Mouse (Mus musculus) embryonic stem cell, embryonic (primary cell): ENCODE data around the gene Nr4a1.

Experiments
- CTCF ChIA-PET, 4 experiments: fragments of 300-600 bp in 2 of 4; fragments of 350-600 bp in 2 of 4; sonication (Branson Sonifier 250); formaldehyde crosslinking; loops; one replicate each; lab custom pipeline; 2022; ENCODE audit warnings: inconsistent platforms in 2 of 4; lab: Charles Lee
- POLR2A ChIA-PET, 4 experiments: fragments of 300-600 bp in 2 of 4; fragments of 350-600 bp in 2 of 4; sonication (Branson Sonifier 250); formaldehyde crosslinking; loops; one replicate each; lab custom pipeline; 2022; ENCODE audit warnings: antibody characterized with exemption in 4 of 4, inconsistent platforms in 1 of 4; lab: Charles Lee

Gene Nr4a1

GRCm38 (mm10) chr15:101300128-101300527 is 46.1 kb downstream of the Nr4a1 start:
- CTCF ChIA-PET: interaction anchor here in 3 of 4 experiments (0.7 to 3.0 kb wide), 4 partner anchors 16 to 61 kb away, joined by 3 to 13 read pairs (median 7); no protein-coding TSS in a partner anchor

GRCm38 (mm10) chr15:101302201-101302600 is 48.1 kb downstream of the Nr4a1 start:
- POLR2A ChIA-PET: no interaction called here

More at GRCm38 (mm10) chr15:101300128-101300527, 46.1 kb downstream of the Nr4a1 start:
- POLR2A ChIA-PET: interaction anchor here in 1 of 4 experiments (1.0 kb wide), 1 partner anchor 10 kb away, joined by 3 read pairs; no protein-coding TSS in a partner anchor

GRCm38 (mm10) chr15:101303830-101304229 is 49.8 kb downstream of the Nr4a1 start:
- CTCF ChIA-PET: no interaction called here
- POLR2A ChIA-PET: interaction anchor here in 3 of 4 experiments (0.6 to 1.4 kb wide), 5 partner anchors 10 to 1731 kb away, joined by 3 to 7 read pairs (median 3); partner anchors contain the start of genes 6030408B16Rik (in 1 of the 3) and Atg101 (in 1 of the 3)

More at GRCm38 (mm10) chr15:101302201-101302600, 48.1 kb downstream of the Nr4a1 start:
- CTCF ChIA-PET: no interaction called here

- CTCF ChIA-PET: interaction anchor here in 1 of 4 experiments (1.0 to 2.1 kb wide), 2 partner anchors 9 to 66 kb away, joined by 4 to 5 read pairs; no protein-coding TSS in a partner anchor
- POLR2A ChIA-PET: interaction anchor here in 1 of 4 experiments (0.6 kb wide), 1 partner anchor 751 kb away, joined by 3 read pairs; no protein-coding TSS in a partner anchor
Observed at GRCm38 (mm10) chr15:101306459-101306858, 52.4 kb downstream of the Nr4a1 start.

GRCm38 (mm10) chr15:101308440-101309348 is 54.6 kb downstream of the Nr4a1 start:
- ChIA-PET CTCF (interaction anchor here in 2 of 4 experiments (0.5 to 1.4 kb wide), 3 partner anchors 68 to 680 kb away, joined by 3 to 4 read pairs (median 3); no protein-coding TSS in a partner anchor), POLR2A (no interaction called here)

- ChIA-PET POLR2A (interaction anchor here in 1 of 4 experiments (1.7 kb wide), 1 partner anchor 26 kb away, joined by 4 read pairs; no protein-coding TSS in a partner anchor), CTCF (interaction anchor here in 3 of 4 experiments (0.5 to 3.4 kb wide), 4 partner anchors 69 to 679 kb away, joined by 3 to 17 read pairs (median 4); no protein-coding TSS in a partner anchor)
Observed at GRCm38 (mm10) chr15:101309493-101309892, 55.4 kb downstream of the Nr4a1 start.

- ChIA-PET CTCF (interaction anchor here (0.6 to 3.4 kb wide), 18 partner anchors 16 to 696 kb away, joined by 3 to 17 read pairs (median 4); partner anchors contain the start of genes Dazap2 (in 1 of the 4) and Grasp (in 1 of the 4)), POLR2A (interaction anchor here (0.6 to 1.9 kb wide), 23 partner anchors 11 to 762 kb away, joined by 3 to 12 read pairs (median 4); partner anchors contain the start of gene Eif4b (in 1 of the 4))
Observed at GRCm38 (mm10) chr15:101311087-101311770, 57.2 kb downstream of the Nr4a1 start.

GRCm38 (mm10) chr15:101312006-101312405 is 57.9 kb downstream of the Nr4a1 start:
- ChIA-PET POLR2A (interaction anchor here in 3 of 4 experiments (0.6 to 1.9 kb wide), 5 partner anchors 17 to 139 kb away, joined by 3 to 5 read pairs (median 3); no protein-coding TSS in a partner anchor), CTCF (interaction anchor here (0.5 to 3.4 kb wide), 13 partner anchors 15 to 532 kb away, joined by 3 to 17 read pairs (median 5); partner anchors contain the start of gene Grasp (in 1 of the 4))

- ChIA-PET POLR2A (interaction anchor here in 3 of 4 experiments (0.6 to 3.2 kb wide), 27 partner anchors 8 to 1611 kb away, joined by 3 to 16 read pairs (median 3); partner anchors contain the start of gene Grasp (in 1 of the 3)), CTCF (interaction anchor here (0.6 to 8.0 kb wide), 63 partner anchors 8 to 841 kb away, joined by 3 to 140 read pairs (median 6); partner anchors contain the start of genes 6030408B16Rik (in 1 of the 4), Atg101 (in 1 of the 4) and Spryd3 (in 1 of the 4))
Observed at GRCm38 (mm10) chr15:101315378-101315777, 61.3 kb downstream of the Nr4a1 start.

GRCm38 (mm10) chr15:101315832-101316231 is 61.8 kb downstream of the Nr4a1 start:
- CTCF ChIA-PET: interaction anchor here (0.5 to 8.0 kb wide), 109 partner anchors 8 to 1060 kb away, joined by 3 to 140 read pairs (median 4); partner anchors contain the start of genes 6030408B16Rik (in 1 of the 4), Acvr1b (in 1 of the 4), Ankrd33 (in 1 of the 4) and Atg101 (in 1 of the 4)
- POLR2A ChIA-PET: interaction anchor here in 3 of 4 experiments (0.6 to 3.2 kb wide), 42 partner anchors 8 to 917 kb away, joined by 3 to 16 read pairs (median 4); partner anchors contain the start of genes Atg101 (in 1 of the 3), Dazap2 (in 1 of the 3), Eif4b (in 1 of the 3) and Grasp (in 1 of the 3)

- POLR2A ChIA-PET: interaction anchor here in 3 of 4 experiments (0.6 to 3.2 kb wide), 42 partner anchors 9 to 917 kb away, joined by 3 to 16 read pairs (median 3); partner anchors contain the start of genes Atg101 (in 1 of the 3), Dazap2 (in 1 of the 3), Eif4b (in 1 of the 3) and Grasp (in 1 of the 3)
- CTCF ChIA-PET: interaction anchor here (0.5 to 8.0 kb wide), 109 partner anchors 9 to 1059 kb away, joined by 3 to 140 read pairs (median 4); partner anchors contain the start of genes 6030408B16Rik (in 1 of the 4), Acvr1b (in 1 of the 4), Ankrd33 (in 1 of the 4) and Atg101 (in 1 of the 4)
Observed at GRCm38 (mm10) chr15:101316279-101316912, 62.3 kb downstream of the Nr4a1 start.

GRCm38 (mm10) chr15:101316913-101317813 is 63.1 kb downstream of the Nr4a1 start:
- CTCF ChIA-PET: interaction anchor here (0.7 to 8.0 kb wide), 38 partner anchors 9 to 843 kb away, joined by 3 to 140 read pairs (median 6); partner anchors contain the start of genes 6030408B16Rik (in 1 of the 4), Acvrl1 (in 1 of the 4), Ankrd33 (in 1 of the 4) and Atg101 (in 1 of the 4)
- POLR2A ChIA-PET: interaction anchor here in 2 of 4 experiments (0.8 to 3.2 kb wide), 14 partner anchors 8 to 792 kb away, joined by 3 to 16 read pairs (median 6); partner anchors contain the start of gene Grasp (in 1 of the 2)

- POLR2A ChIA-PET: interaction anchor here in 2 of 4 experiments (1.2 to 2.0 kb wide), 3 partner anchors 50 to 77 kb away, joined by 3 to 7 read pairs (median 3); no protein-coding TSS in a partner anchor
- CTCF ChIA-PET: interaction anchor here in 3 of 4 experiments (0.9 to 8.0 kb wide), 10 partner anchors 8 to 666 kb away, joined by 3 to 140 read pairs (median 17); partner anchors contain the start of genes Acvrl1 (in 1 of the 3) and Atg101 (in 1 of the 3)
Observed at GRCm38 (mm10) chr15:101317814-101318500, 63.9 kb downstream of the Nr4a1 start.
